Mouse (Mus musculus): ENCODE measurements at regions not wholly inside any gene's neighbourhood (a gene's known extent, or its start where the extent isn't known, plus 50 kb on each side); places are given as distances from the start of the nearest gene placed in this dataset.

- no peak for DNase-seq
Measured at GRCm38 (mm10) chr12:71577349-71577748, 253.5 kb upstream of the Daam1 start.

- DNase-seq, result no peak
Measured at GRCm38 (mm10) chr12:71578006-71578405, 252.9 kb upstream of the Daam1 start.

- no peak for DNase-seq
Measured at GRCm38 (mm10) chr12:71578912-71579311, 252.0 kb upstream of the Daam1 start.

DNA sequence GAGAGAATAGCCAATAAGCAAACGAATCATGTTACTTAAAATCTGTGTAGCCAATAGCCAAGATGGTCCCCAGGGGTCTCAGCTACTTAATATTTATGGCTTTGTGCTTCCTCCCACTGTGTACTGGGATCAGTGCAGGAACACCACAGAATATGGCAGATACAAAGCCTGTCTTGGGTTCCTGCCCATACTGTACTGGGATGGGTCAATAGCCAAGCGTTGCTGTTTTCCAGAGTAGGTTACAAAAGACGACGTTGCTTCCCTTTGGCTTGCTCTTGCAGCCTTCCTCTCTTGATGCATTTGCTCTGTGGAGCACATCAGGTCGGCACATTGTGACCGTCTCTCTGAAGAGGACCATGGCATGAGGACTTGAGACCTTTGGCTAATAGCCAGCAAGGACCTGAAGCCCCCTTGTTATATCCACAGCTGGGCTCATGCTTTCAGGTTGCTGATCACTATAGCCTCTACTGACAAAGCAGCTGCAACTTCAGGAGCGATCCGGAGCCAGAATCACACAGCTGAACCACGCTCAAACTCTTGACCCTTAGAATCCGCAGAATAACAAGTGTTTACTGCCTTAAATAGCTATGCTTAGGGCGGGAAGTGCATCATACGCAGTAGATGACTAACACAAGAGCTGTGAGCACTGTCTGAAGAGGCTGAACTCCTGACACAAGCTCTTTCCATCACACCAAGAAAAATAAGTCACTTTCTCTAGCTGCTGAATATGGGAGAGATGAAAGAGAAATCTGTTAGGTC, 250.2 kb upstream of the Daam1 start:
- DNase-seq, result no peak

DNA sequence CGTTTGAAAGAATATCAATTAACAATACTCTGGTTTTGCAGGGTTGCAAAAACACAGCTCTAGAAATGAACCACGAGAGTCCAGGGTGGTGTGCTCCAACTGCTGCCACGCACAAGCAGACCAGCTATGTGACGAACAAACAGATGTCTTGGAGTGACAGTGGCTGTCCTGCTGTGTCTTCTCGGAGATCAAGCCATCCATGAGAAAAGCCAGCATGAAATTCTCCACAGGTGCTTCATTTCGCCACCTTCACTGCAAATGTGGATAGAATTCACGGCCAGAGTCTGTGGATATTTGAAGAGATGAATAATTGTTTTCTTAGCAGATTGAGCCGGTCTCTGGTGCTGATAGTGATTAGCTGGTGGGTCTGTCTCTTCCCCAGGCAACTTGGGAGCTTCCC, 246.3 kb upstream of the Daam1 start:
- DNase-seq, result no peak

- DNase-seq, result no peak
Measured at GRCm38 (mm10) chr12:71598641-71599040, 232.2 kb upstream of the Daam1 start.

DNA sequence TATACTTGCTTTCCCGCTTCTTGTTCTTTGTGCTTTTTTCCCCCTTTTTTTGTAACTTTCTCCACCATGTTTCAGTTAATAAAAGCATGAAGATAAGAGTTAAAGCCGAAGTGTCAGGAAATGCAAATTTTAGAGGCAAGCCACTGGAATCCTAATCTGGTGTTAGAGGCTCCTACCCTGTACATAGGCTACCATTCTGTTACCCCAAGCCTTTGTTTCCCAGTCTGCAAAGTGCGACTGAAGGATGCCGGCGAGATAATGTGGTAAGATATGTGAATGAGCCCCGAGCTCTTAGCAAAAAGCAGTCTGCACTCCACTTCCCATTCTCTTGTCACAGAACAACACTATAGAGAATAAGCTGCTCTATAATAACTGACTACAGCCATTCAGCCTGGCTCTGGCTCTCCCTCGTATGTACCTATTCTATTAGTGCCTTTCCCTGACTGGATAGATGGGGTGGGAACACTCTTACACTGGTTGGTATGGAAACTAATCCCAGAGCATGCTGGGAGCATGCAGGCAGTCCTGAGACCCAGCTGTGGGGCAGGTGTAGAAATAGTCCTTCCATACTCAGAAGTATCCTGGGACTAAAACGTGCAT, 229.7 kb upstream of the Daam1 start:
- DNase-seq, result no peak

DNA sequence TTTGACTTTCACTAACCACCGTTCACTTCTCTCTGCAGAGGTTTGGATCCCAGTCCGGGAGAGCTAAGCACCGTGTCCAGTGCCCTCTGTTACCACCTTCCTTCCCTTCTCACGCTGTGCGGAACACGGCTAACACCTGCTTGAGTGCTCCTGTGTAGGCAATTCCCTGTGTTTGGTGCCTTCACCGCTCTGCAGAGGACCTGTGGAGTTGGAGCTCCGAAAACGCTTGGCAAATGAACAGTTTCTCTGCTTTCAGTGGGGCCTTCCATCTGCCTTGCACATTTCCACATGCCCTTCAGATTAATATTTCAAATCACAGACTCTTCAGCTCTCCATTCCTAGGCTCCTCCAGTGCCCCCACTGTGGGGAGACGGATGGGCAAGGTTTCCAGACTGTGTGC, 227.7 kb upstream of the Daam1 start:
- no peak for DNase-seq

GRCm38 (mm10) chr12:71606366-71606765, 224.5 kb upstream of the Daam1 start:
- no peak for DNase-seq

GRCm38 (mm10) chr12:71607966-71608365, 222.9 kb upstream of the Daam1 start:
- no peak for DNase-seq

DNA sequence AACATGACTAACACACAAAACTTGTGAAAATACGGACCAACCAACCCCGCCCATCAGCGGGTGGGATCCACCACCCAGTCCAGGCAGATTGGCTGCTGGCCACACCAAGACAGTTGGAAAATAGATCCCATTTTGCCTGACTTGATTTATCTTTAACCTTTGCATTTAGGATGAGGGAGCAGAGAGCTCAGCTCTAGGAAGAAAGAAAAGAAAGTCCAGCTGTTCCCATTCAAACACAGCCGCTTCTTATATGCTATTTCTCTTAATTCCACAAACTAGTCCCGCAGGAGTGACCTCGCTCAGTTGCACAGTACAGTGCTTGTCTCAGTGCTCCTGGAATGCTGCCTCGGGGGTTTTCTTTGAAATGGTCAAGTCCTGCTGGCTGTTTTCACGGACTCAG, 217.6 kb upstream of the Daam1 start:
- DNase-seq, result no peak

- DNase-seq, result no peak
Measured at GRCm38 (mm10) chr12:71614945-71615344, 215.9 kb upstream of the Daam1 start.

DNA sequence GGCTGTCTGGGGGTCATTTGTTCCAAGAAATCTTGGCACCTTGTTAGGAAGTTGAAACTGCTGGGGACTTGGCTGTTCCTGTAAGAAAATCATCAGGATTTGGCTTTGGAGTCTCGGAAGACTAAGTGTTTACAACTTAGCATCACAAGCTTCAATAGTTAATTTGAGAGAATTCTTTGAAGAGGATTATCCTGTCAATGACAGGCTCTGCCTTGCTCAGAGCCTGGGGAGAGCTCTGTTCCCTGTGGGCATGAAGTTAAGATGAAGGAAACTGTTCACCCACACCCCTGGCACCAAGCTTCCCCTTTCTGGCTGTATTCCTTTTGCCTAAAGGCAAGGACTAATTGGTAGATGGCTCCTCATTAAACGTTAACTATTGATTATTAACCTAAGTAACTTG, 215.5 kb upstream of the Daam1 start:
- no peak for DNase-seq

DNA sequence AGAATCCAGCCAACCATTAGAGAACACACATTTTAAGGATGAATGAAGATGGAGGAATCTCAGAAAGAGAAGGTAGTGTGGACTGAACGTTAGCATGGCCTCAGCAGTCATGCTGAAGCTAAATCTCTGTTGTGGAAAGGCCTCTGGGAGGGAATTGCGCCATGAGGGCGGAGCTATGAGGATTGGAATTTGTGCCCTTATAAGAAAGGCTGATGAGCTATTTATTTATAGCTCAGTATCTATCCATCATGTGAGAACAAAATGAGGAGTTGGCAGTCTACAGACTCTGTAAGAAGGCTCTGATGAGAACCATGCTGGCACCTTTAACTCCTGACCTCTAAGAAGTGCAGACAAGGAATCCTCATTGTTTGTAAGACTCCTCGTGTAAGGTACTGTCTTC, 214.8 kb upstream of the Daam1 start:
- DNase-seq, result no peak

DNA sequence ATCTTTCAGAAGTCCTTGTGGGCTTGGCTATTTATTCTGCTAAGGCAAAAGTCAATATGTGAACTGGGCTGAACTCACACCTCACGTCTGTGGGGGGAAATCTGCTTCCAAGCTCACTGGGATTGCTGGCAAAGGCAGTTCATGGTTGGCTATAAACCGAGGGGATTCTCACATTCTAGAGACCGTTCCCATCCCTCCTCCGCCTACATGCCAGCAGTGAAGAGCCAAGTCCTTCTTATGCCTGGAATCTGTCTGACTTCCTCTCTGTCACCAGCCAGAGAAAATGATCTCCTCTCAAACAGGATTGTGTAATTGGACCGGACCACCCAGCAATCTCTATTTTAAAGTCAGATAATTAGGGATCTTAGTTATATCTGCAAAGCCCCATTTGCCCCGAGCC, 212.4 kb upstream of the Daam1 start:
- no peak for DNase-seq

DNA sequence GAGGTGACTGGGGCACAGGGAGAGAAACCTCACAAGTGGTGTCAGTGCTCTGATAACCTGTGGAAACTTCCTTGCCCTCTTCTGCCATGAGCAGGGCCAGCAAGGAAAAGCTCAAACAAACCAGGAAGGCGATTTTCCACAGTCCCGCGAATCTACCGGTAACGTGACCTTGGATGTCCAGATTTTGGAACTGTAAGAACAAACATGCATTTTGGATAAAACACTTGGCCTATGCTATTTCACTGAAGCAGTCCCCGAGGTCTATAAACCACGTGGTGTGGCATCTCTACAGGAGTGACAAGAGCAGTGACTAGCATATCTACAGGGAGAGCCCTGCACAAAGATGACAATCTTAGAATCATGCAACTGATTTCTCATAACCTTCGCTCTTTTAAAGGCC, 211.9 kb upstream of the Daam1 start:
- DNase-seq, result no peak

DNA sequence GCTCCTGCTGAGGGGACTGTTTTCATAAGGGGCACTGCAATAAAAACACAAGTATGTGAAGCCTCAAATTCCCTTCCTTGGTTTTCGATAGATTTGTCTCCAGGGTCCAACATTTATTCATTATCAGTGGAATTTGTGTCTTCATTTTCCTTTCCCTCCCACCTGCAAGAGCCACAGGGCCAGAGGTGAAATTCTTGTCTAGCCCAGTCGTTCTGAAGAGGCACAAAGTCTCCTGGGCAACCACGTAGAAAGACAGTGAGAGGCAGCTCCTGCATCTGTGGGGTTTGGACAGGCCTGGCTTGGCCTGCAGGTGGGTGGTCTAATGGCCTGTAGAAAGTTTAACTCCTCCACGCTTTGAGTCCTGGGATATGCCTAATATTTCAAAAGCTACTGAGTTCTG, 211.3 kb upstream of the Daam1 start:
- DNase-seq, result no peak

DNA sequence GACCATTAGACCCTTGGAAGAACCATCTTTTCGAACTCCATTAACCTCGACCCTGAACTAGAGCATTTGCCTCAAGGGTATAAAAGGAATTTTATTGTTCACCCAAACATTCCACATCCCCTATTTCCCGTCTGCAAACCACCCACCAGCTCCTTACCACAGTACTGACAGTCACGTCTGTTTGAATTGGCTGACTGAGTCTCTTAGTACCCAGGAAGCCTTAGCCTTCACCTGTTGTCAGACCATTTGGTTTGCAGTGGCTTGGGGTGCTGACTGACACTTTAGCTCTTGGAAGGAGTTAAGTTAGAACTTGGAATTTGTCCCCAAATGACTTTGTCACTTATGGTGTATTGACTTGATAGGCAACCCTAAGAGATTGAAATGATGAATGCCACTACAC, 209.3 kb upstream of the Daam1 start:
- DNase-seq, result no peak

DNA sequence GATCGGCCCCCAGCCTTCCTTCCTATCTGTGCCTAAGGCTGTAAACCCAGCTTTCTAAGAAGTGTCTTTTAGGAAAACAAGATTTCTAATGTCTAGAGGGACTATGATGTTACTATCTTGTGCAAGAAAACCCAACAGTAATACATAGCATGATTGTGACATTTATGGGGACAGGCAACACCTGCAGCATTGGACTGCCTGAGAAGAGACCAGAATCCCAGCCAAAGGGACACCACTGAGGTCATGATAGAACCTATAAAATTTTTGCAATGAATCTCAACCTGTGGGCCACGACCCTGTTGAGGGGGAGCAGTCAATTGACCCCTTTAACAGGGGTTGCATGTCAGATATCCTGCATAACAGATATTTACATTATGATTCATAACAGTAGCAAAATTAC, 208.1 kb upstream of the Daam1 start:
- no peak for DNase-seq

- no peak for DNase-seq
Measured at GRCm38 (mm10) chr12:71623271-71623670, 207.6 kb upstream of the Daam1 start.

DNA sequence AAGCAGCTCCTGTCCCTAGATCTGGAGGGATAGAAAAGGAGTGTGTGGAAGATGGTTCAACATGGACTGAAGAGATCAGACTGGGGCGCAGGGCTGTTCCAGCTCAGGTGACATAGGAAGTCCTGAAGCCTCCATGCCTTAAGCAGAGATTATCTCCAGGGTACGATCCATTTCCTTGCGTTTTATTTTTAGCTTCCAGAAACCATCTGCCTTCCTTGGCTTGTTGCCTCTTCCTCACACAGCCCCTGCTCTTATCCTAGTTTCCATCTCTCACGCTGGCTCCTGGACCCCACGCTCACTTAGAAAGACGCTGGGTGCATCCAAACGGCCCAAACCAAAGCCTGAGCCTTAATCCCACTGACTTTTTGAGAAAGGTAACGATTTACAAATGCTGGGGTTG, 206.8 kb upstream of the Daam1 start:
- DNase-seq, result no peak

- DNase-seq, result no peak
Measured at GRCm38 (mm10) chr12:71624676-71625075, 206.2 kb upstream of the Daam1 start.

- no peak for DNase-seq
Measured at GRCm38 (mm10) chr12:71625115-71625514, 205.8 kb upstream of the Daam1 start.

DNA sequence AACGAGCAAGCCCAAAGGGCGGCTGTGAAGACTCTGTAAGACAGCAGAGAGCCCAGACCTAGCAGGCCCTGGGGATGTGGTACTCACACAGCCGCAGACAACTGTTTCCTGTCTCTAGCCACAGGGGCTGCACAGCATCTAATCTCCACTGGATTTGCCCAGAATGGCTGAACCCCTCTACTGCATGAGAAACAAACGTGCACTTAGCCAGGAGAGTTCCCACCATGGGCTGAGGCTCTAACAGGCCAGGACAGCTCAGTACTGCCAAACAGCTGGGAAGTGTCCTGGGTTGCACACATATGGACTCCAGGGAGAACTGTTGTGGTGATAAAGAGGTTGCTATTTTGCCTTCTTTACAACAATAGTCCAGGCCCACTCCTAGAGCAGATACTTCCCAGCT, 204.1 kb upstream of the Daam1 start:
- DNase-seq, result no peak
